Mouse (Mus musculus) kidney, embryonic 15.5 days (tissue): ENCODE measurements around the gene Wbp1l. TPM values are rescaled to one million over a fixed set of nuclear protein-coding genes. Genes with fewer than 3 reads are reported as not detected.

Experiments used
- ATAC-seq: fragments of 200-750 bp; cut with Nextera tagmentation; replicated peaks from 2 replicates; pipeline ENCODE4 v1.8.0; 2017; ENCODE audit warnings: moderate TSS enrichment; ENCODE audit not compliant: low FRiP score
- H3K27ac ChIP-seq: fragments of 300-500 bp; sonication (generic); 2 replicates; pipeline ENCODE4 v1.5.1; 2015; ENCODE audit warnings: mild to moderate bottlenecking, inconsistent platforms
- H3K27me3 ChIP-seq: fragments of 300-500 bp; sonication (generic); 2 replicates; pipeline ENCODE4 v1.6.1; 2015; ENCODE audit warnings: inconsistent platforms
- H3K36me3 ChIP-seq: fragments of 300-500 bp; sonication (generic); 2 replicates; pipeline ENCODE4 v1.6.1; 2015; ENCODE audit warnings: inconsistent platforms
- H3K4me1 ChIP-seq: fragments of 300-500 bp; sonication (generic); 2 replicates; pipeline ENCODE4 v1.6.1; 2015; ENCODE audit warnings: inconsistent platforms
- H3K4me2 ChIP-seq: fragments of 300-500 bp; sonication (generic); 2 replicates; pipeline ENCODE4 v1.6.1; 2015; ENCODE audit warnings: moderate library complexity, mild to moderate bottlenecking, inconsistent platforms
- H3K4me3 ChIP-seq: fragments of 300-500 bp; sonication (generic); replicated peaks from 2 replicates; pipeline ENCODE4 v1.5.1; 2015; ENCODE audit warnings: mild to moderate bottlenecking, inconsistent platforms
- H3K9ac ChIP-seq: fragments of 300-500 bp; sonication (generic); 2 replicates; pipeline ENCODE4 v1.6.1; 2015; ENCODE audit warnings: mild to moderate bottlenecking, inconsistent platforms
- H3K9me3 ChIP-seq: fragments of 300-500 bp; sonication (generic); replicated peaks from 2 replicates; pipeline ENCODE4 v1.6.1; 2016; ENCODE audit warnings: inconsistent platforms
- WGBS: fragments of 180-500 bp; shearing (Covaris S2); methylation state at CpG from one replicate; pipeline ENCODE4 v1.1.7; 2015; ENCODE audit warnings: mixed read lengths; 5-methylcytosine and 5-hydroxymethylcytosine counted together
- polyA plus RNA-seq: library from polyadenylated mRNA; unstranded; fragments of >200 nt; fragmentation: Nextera tagmentation; extraction: Ambion mirVana; gene quantifications from 2 replicates; pipeline ENCODE4 v1.2.1, GENCODE M21; 2015

Gene Wbp1l
- polyA plus RNA-seq, 1 experiment from 2014 or later = 51.3 TPM

GRCm38 (mm10) chr19:46572548-46572947 is 26.3 kb upstream of the Wbp1l start:
- H3K4me2 ChIP-seq = peak overlapping the region; percentile 70
- under 1% methylated on average over 17 of the region's 17 CpGs for WGBS
- ATAC-seq = no peak; the same call in 1 of the 2 replicates

GRCm38 (mm10) chr19:46572951-46573937 is 25.6 kb upstream of the Wbp1l start, which contains the start of the genes Arl3 and Sfxn2:
Gene Arl3, minus strand, starts transcription at chr19:46573198.
Gene Sfxn2, plus strand, starts transcription at chr19:46573365.
- no peaks in the 10 kb centered on the region for H3K27me3 ChIP-seq
- peak within 1 kb of the TSS; percentile 65 for H3K4me3 ChIP-seq
- peaks cover 33% of the 10 kb centered on the region for H3K4me1 ChIP-seq
- peak within 1 kb of the TSS; percentile 74 for H3K9ac ChIP-seq
- peak; percentile 96 for ATAC-seq
- peak within 1 kb of the TSS; percentile 86 for H3K27ac ChIP-seq
- H3K36me3 ChIP-seq = no peaks in the 10 kb centered on the region
- peak within 1 kb of the TSS; percentile 85 for H3K4me2 ChIP-seq
- under 1% methylated on average over 64 of the region's 67 CpGs for WGBS
- H3K9me3 ChIP-seq = no peaks in the 10 kb centered on the region

More at GRCm38 (mm10) chr19:46572548-46572947, 26.3 kb upstream of the Wbp1l start:
- no peaks in the 10 kb centered on the region for H3K9me3 ChIP-seq
- H3K27ac ChIP-seq = peak overlapping the region; percentile 78
- peak overlapping the region; percentile 65 for H3K4me3 ChIP-seq
- no peaks in the 10 kb centered on the region for H3K27me3 ChIP-seq
- peak overlapping the region; percentile 59 for H3K9ac ChIP-seq
- peaks cover 33% of the 10 kb centered on the region for H3K4me1 ChIP-seq
- no peaks in the 10 kb centered on the region for H3K36me3 ChIP-seq

GRCm38 (mm10) chr19:46573990-46574389 is 24.9 kb upstream of the Wbp1l start:
- Histone ChIP-seq H3K4me1 (peaks cover 37% of the 10 kb centered on the region), H3K4me2 (peak overlapping the region; percentile 85), H3K27ac (no peak overlapping the region), H3K9me3 (no peaks in the 10 kb centered on the region), H3K4me3 (peak overlapping the region; percentile 65), H3K27me3 (no peaks in the 10 kb centered on the region), H3K9ac (peak overlapping the region; percentile 74), H3K36me3 (no peaks in the 10 kb centered on the region)
- no peak for ATAC-seq
- 47% methylated on average over 6 of the region's 6 CpGs for WGBS

GRCm38 (mm10) chr19:46575196-46575595 is 23.7 kb upstream of the Wbp1l start:
- peaks cover 37% of the 10 kb centered on the region for H3K4me1 ChIP-seq
- peak overlapping the region; percentile 85 for H3K4me2 ChIP-seq
- H3K27me3 ChIP-seq = no peaks in the 10 kb centered on the region
- no peaks in the 10 kb centered on the region for H3K36me3 ChIP-seq
- no peak overlapping the region for H3K9ac ChIP-seq
- 40% methylated on average over 4 of the region's 4 CpGs for WGBS
- H3K9me3 ChIP-seq = no peaks in the 10 kb centered on the region
- ATAC-seq = no peak
- H3K4me3 ChIP-seq = 0 out of 2 replicates have a peak overlapping the region, but pooled peaks have one; percentile 65
- peak overlapping the region; percentile 76 for H3K27ac ChIP-seq

GRCm38 (mm10) chr19:46587823-46588508 is 10.9 kb upstream of the Wbp1l start:
- peaks cover 73% of the 10 kb centered on the region for H3K36me3 ChIP-seq
- no peaks in the 10 kb centered on the region for H3K4me1 ChIP-seq
- no peak overlapping the region for H3K9ac ChIP-seq
- 56% methylated on average over 13 of the region's 13 CpGs for WGBS
- no peak overlapping the region for H3K4me2 ChIP-seq
- no peaks in the 10 kb centered on the region for H3K27me3 ChIP-seq
- H3K9me3 ChIP-seq = no peaks in the 10 kb centered on the region
- ATAC-seq = no peak; the same call in 1 of the 2 replicates
- H3K4me3 ChIP-seq = no peak overlapping the region
- no peak overlapping the region for H3K27ac ChIP-seq

GRCm38 (mm10) chr19:46591575-46591974 is 7.3 kb upstream of the Wbp1l start:
- no peaks in the 10 kb centered on the region for H3K4me1 ChIP-seq
- H3K27ac ChIP-seq = no peak overlapping the region
- H3K4me2 ChIP-seq = no peak overlapping the region
- no peaks in the 10 kb centered on the region for H3K9me3 ChIP-seq
- no peaks in the 10 kb centered on the region for H3K27me3 ChIP-seq
- H3K9ac ChIP-seq = no peak overlapping the region
- no peak for ATAC-seq
- H3K4me3 ChIP-seq = no peak overlapping the region
- WGBS = 80% methylated on average over 6 of the region's 6 CpGs
- peaks cover 90% of the 10 kb centered on the region for H3K36me3 ChIP-seq

- H3K4me1 ChIP-seq = no peaks in the 10 kb centered on the region
- no peaks in the 10 kb centered on the region for H3K27me3 ChIP-seq
- H3K4me3 ChIP-seq = no peak overlapping the region
- no peak for ATAC-seq
- no peak overlapping the region for H3K4me2 ChIP-seq
- 89% methylated on average over 9 of the region's 9 CpGs for WGBS
- no peak overlapping the region for H3K27ac ChIP-seq
- H3K36me3 ChIP-seq = peaks cover 90% of the 10 kb centered on the region
- H3K9me3 ChIP-seq = no peaks in the 10 kb centered on the region
- no peak overlapping the region for H3K9ac ChIP-seq
Measured at GRCm38 (mm10) chr19:46592751-46593439, 6.0 kb upstream of the Wbp1l start.

- peaks cover 30% of the 10 kb centered on the region for H3K4me1 ChIP-seq
- H3K36me3 ChIP-seq = peaks cover 41% of the 10 kb centered on the region
- ATAC-seq = no peak
- no peaks in the 10 kb centered on the region for H3K9me3 ChIP-seq
- H3K4me2 ChIP-seq = peak overlapping the region; percentile 69
- no peaks in the 10 kb centered on the region for H3K27me3 ChIP-seq
- WGBS = 83% methylated on average over 4 of the region's 4 CpGs
- H3K9ac ChIP-seq = no peak overlapping the region
- H3K27ac ChIP-seq = no peak overlapping the region
- H3K4me3 ChIP-seq = peak overlapping the region; percentile 95; the same call in 1 of the 2 replicates
Measured at GRCm38 (mm10) chr19:46598187-46598586, 697 bp upstream of the Wbp1l start.

GRCm38 (mm10) chr19:46599375-46600256 is 732 bp downstream of the Wbp1l start:
- Histone ChIP-seq H3K4me2 (peak overlapping the region; percentile 69), H3K4me1 (peaks cover 30% of the 10 kb centered on the region), H3K27ac (peak overlapping the region; percentile 71), H3K36me3 (peaks cover 36% of the 10 kb centered on the region), H3K4me3 (peak overlapping the region; percentile 95), H3K9ac (peak overlapping the region; percentile 92), H3K9me3 (no peaks in the 10 kb centered on the region), H3K27me3 (no peaks in the 10 kb centered on the region)
- peak; percentile 26 for ATAC-seq
- WGBS = 14% methylated on average over 22 of the region's 22 CpGs

GRCm38 (mm10) chr19:46600371-46600770 is 1.5 kb downstream of the Wbp1l start:
- no peaks in the 10 kb centered on the region for H3K27me3 ChIP-seq
- no peak overlapping the region; the same call in 1 of the 2 replicates for H3K9ac ChIP-seq
- no peaks in the 10 kb centered on the region for H3K9me3 ChIP-seq
- peaks cover 30% of the 10 kb centered on the region for H3K4me1 ChIP-seq
- ATAC-seq = no peak
- peak overlapping the region; percentile 95 for H3K4me3 ChIP-seq
- no peak overlapping the region for H3K27ac ChIP-seq
- peaks cover 30% of the 10 kb centered on the region for H3K36me3 ChIP-seq
- WGBS = 65% methylated on average over 4 of the region's 4 CpGs
- H3K4me2 ChIP-seq = peak overlapping the region; percentile 69
